Mouse (Mus musculus) bone marrow, adult 2 months (tissue): ENCODE results near the gene Porcn.

ENCODE experiments used
- CTCF ChIP-seq: fragments of 200-500 bp; IDR thresholded peaks from 2 replicates; pipeline ENCODE4 v1.5.1; 2011; ENCODE audit warnings: low read length, control low read depth; ENCODE audit not compliant: control insufficient read depth, insufficient read depth
- POLR2A ChIP-seq: fragments of 200-500 bp; IDR thresholded peaks from 2 replicates; pipeline ENCODE4 v1.6.1; 2011; ENCODE audit warnings: low read depth, mild to moderate bottlenecking, control low read depth, low read length, borderline replicate concordance; ENCODE audit not compliant: control insufficient read depth

- TF ChIP-seq CTCF (no peak), POLR2A (no peak)
Measured at GRCm38 (mm10) chrX:8218114-8218513, 11.8 kb upstream of the Porcn start.
